8 mouse cellular contexts compared by ENCODE assay signal in genomic region chr1:168245539-168245938, GRCm38 (mm10).
A peak's percentile ranks its signal among the peaks of the same experiment; 100 is the strongest.
DNase-seq lines count a peak whose midpoint lies in the region; ATAC-seq lines count a peak whose summit lies in the region.

No protein-coding gene starts in this region.

- H3K27ac ChIP-seq in kidney, embryonic 14.5 days (ENCODE audit: low read depth, low read length), result no peak overlapping the region
- 0 out of 2 replicates have a peak overlapping the region, but pooled peaks have one; percentile 18 for H3K27ac ChIP-seq in forebrain, embryonic 11.5 days (ENCODE audit: low read depth, low read length)
- H3K27ac ChIP-seq in liver, embryonic 12.5 days, result no peak overlapping the region

- no peak for ATAC-seq in kidney, embryonic 14.5 days (ENCODE audit: low FRiP score, low TSS enrichment)
- peak; percentile 50; the same call in 1 of the 2 replicates for ATAC-seq in forebrain, embryonic 11.5 days (replicated peaks; ENCODE audit: low FRiP score)
- no peak for ATAC-seq in liver, embryonic 12.5 days

- no peak overlapping the region for H3K9ac ChIP-seq in kidney, embryonic 14.5 days (ENCODE audit: low read depth, low read length)
- H3K9ac ChIP-seq in forebrain, embryonic 11.5 days (ENCODE audit: low read length), result no peak overlapping the region
- H3K9ac ChIP-seq in liver, embryonic 12.5 days, result no peak overlapping the region

- no peak overlapping the region for H3K4me3 ChIP-seq in kidney, embryonic 14.5 days (ENCODE audit: low read length)
- no peak overlapping the region for H3K4me3 ChIP-seq in forebrain, embryonic 11.5 days (ENCODE audit: low read depth, low read length)
- H3K4me3 ChIP-seq in liver, embryonic 12.5 days, result no peak overlapping the region

- no peak overlapping the region for H3K4me2 ChIP-seq in kidney, embryonic 14.5 days (replicated peaks; ENCODE audit: low read depth, low read length)
- no peak overlapping the region for H3K4me2 ChIP-seq in forebrain, embryonic 11.5 days (ENCODE audit: low read depth, low read length, severe bottlenecking)
- no peak overlapping the region for H3K4me2 ChIP-seq in liver, embryonic 12.5 days

- H3K4me1 ChIP-seq in kidney, embryonic 14.5 days (ENCODE audit: control insufficient read depth, insufficient read depth, low read length), result peaks cover 64% of the 10 kb centered on the region
- H3K4me1 ChIP-seq in forebrain, embryonic 11.5 days (replicated peaks; ENCODE audit: control insufficient read depth, insufficient read depth, low read length), result peaks cover 26% of the 10 kb centered on the region
- peaks cover 5% of the 10 kb centered on the region; the same call in 1 of the 2 replicates for H3K4me1 ChIP-seq in liver, embryonic 12.5 days

- peak; percentile 47 for DNase-seq in kidney, adult 11 months
- DNase-seq in adrenal gland, adult 8-10 months, result peak; percentile 36
- DNase-seq in forebrain, embryonic 11.5 days (ENCODE audit: low spot score), result no peak
- peak; percentile 43 to 49 for DNase-seq in kidney, postnatal 4 days
- DNase-seq in cerebellum, adult 11 months, result no peak
- DNase-seq in spleen, postnatal 36 days (ENCODE audit: low spot score in 2 of 2), result no peak

- no peaks in the 10 kb centered on the region for H3K9me3 ChIP-seq in kidney, embryonic 14.5 days (ENCODE audit: control insufficient read depth, low read length)
- H3K9me3 ChIP-seq in forebrain, embryonic 11.5 days (ENCODE audit: control insufficient read depth, low read length), result no peaks in the 10 kb centered on the region
- H3K9me3 ChIP-seq in liver, embryonic 12.5 days (replicated peaks), result no peaks in the 10 kb centered on the region

- H3K27me3 ChIP-seq in kidney, embryonic 14.5 days (ENCODE audit: control insufficient read depth, insufficient read depth, low read length), result no peaks in the 10 kb centered on the region
- H3K27me3 ChIP-seq in forebrain, embryonic 11.5 days (ENCODE audit: control insufficient read depth, insufficient read depth, low read length), result no peaks in the 10 kb centered on the region
- no peaks in the 10 kb centered on the region for H3K27me3 ChIP-seq in liver, embryonic 12.5 days (replicated peaks)

- no peaks in the 10 kb centered on the region for H3K36me3 ChIP-seq in kidney, embryonic 14.5 days (ENCODE audit: control insufficient read depth, insufficient read depth, low read length)
- H3K36me3 ChIP-seq in forebrain, embryonic 11.5 days (ENCODE audit: control insufficient read depth, insufficient read depth, low read length), result no peaks in the 10 kb centered on the region
- H3K36me3 ChIP-seq in liver, embryonic 12.5 days, result no peaks in the 10 kb centered on the region

- WGBS in kidney, embryonic 14.5 days, result 74% methylated on average over 5 of the region's 5 CpGs
- 63% methylated on average over 5 of the region's 5 CpGs for WGBS in forebrain, embryonic 11.5 days
- 74% methylated on average over 5 of the region's 5 CpGs for WGBS in liver, embryonic 12.5 days (ENCODE audit: insufficient replicate concordance)

Comparison
In these comparisons a context has a peak if more than half of its experiments do, and no peak if none do; other contexts are left out.
1. DNase-seq: peak in kidney, adult 11 months (single experiment), adrenal gland, adult 8-10 months (single experiment) and kidney, postnatal 4 days (2 of 2); none in forebrain, embryonic 11.5 days (single experiment), cerebellum, adult 11 months (single experiment) and spleen, postnatal 36 days (0 of 2).